Mouse (Mus musculus) brain, adult 2 months (tissue): ENCODE data around the gene Prmt7.

ENCODE experiments used
- DNase-seq: peaks from one replicate; pipeline ENCODE4 v3.0.0; 2011; ENCODE audit warnings: low read depth, low spot score

The Prmt7 gene

DNA sequence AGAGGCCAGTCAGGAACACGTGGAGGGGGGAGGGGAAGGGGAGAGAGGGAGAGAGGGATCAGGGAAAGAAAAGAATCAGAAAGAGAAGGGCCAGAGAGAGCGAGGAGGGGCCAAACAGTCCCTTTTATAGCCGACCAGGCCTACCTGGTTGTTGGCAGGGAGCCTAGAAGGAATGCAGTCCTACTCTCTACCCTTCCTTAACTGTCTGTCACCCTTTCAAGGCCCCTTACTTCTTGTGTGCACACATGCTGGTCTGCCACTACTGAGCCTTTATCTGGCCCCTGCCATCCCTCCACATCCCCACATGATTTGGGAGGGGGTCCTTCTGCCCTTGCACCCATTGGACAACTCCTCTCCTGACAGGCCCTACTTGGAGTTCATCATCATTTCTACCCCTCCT lies 78.0 kb downstream of the Prmt7 start:
- DNase-seq: no peak

DNA sequence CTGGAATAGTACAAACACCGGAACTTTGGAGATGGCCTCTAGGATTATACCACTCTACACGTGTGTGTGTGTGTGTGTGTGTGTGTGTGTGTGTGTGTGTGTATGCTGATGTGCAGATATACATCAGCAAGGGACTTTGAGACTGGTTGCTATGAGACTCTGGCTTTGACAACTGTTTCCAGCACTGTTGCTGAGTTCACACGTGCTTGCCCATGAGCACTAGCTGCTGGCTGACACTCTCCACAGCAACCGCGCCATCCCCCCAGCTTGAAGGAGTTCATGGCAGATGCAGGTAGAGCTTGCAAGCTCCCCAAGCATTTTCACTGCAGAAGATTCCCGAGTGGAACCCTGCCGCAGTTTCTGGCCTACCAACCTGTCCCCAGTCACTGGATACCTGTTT lies 78.7 kb downstream of the Prmt7 start:
- DNase-seq: no peak

GRCm38 (mm10) chr8:106292484-106293396 lies 82.0 kb downstream of the Prmt7 start:
- no peak for DNase-seq

GRCm38 (mm10) chr8:106298261-106298660 lies 87.5 kb downstream of the Prmt7 start:
- no peak for DNase-seq

- DNase-seq: no peak
Observed at GRCm38 (mm10) chr8:106298846-106299245, 88.1 kb downstream of the Prmt7 start.

DNA sequence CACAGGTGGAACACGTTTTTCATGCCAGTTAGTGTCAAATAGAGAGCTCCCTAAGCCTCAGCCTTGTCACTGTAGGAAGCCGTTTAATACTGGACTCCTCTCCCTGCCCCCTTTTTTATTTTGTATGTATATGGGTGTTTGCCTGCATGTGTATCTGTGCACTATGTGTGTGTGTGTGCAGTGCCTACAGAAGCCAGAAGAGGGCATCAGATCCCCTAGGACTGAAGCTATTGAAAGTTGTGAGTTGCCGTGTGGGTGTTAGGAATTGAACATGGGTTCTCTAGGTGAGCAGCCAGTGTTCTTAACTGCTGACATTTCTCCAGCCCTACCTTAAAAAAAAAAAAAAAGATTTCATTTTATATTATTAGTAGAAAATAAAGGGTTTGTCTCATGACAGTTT lies 89.0 kb downstream of the Prmt7 start:
- no peak for DNase-seq

DNA sequence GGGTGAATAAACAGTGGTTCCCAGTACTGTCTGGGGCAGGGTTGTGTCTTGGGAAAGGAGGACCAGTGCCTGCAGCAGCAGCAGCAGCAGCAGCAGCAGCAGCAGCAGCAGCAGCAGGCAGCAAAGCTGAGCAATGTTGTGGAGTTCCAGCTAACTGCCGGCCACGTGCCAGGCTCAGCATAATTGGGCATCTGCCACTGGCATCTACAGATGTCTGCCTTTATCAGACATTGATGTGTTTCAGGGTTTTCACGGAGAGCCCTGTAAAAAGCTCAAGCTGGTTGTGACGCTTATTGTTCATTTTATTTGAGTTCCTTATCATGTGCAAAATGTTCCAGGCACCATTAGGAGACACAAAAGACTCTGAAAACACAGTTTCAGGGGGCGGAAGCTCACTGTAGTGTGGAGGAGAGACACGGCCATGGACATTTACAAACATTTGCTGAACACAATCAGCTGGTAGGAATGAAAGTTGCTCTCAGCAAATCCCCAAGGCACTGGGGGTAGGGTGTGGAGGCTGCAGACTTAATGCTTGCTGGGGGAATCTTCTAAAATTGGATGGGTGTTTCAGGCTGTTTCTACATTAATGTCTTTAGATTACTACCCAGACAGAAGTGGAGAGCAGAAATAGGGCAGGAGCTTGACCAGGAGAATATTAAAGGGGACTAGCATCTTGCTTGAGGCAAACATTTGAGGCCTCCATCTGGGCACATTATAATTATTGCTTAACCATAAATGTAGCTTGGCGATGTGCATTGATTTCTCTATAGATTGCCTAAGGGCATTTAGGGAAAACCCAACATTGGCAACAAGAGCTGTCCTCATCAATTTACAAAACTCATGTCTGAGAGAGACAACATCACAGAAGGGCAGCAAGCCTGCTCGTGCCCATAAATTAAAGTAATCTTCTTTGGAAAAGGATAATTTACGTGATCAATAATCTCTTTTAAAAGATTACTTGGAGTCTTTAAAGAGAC lies 90.3 kb downstream of the Prmt7 start:
- peak; percentile 81 for DNase-seq
